Mouse (Mus musculus) testis, adult 2 months (tissue): ENCODE data around the gene Tmem9.

Experiments
- CTCF ChIP-seq: fragments of 200-500 bp; IDR thresholded peaks from 2 replicates; pipeline ENCODE4 v1.5.1; 2012; ENCODE audit warnings: low read depth, mild to moderate bottlenecking, inconsistent platforms, low read length, moderate library complexity; ENCODE audit not compliant: control insufficient read depth, insufficient read depth, insufficient replicate concordance
- POLR2A ChIP-seq: fragments of 200-500 bp; IDR thresholded peaks from 2 replicates; pipeline ENCODE4 v1.6.1; 2012; ENCODE audit warnings: low read depth, mild to moderate bottlenecking, inconsistent platforms, low read length, moderate library complexity; ENCODE audit not compliant: control insufficient read depth

GRCm38 (mm10) chr1:136061041-136061789, 53.3 kb downstream of the Tmem9 start:
- TF ChIP-seq POLR2A (no peak), CTCF (no peak)
